Comparison of ENCODE assay signal across 8 mouse cellular contexts in genomic region chr7:137478621-137478982, GRCm38 (mm10). TPM values are rescaled to one million over a fixed set of nuclear protein-coding genes. Genes with fewer than 3 reads are reported as not detected.
A peak's percentile ranks its signal among the peaks of the same experiment; 100 is the strongest.
DNase-seq lines count a peak whose midpoint lies in the region; ATAC-seq lines count a peak whose summit lies in the region.

No protein-coding gene starts in this region.

- no peak overlapping the region for H3K9ac ChIP-seq in lung, embryonic 15.5 days
- no peak overlapping the region for H3K9ac ChIP-seq in forebrain, embryonic 14.5 days (ENCODE audit: low read length)
- H3K9ac ChIP-seq in limb, embryonic 15.5 days = no peak overlapping the region
- no peak overlapping the region for H3K9ac ChIP-seq in stomach, embryonic 14.5 days (replicated peaks; ENCODE audit: low read depth, low read length)

- DNase-seq in lung, adult 18-20 months = no peak
- DNase-seq in forebrain, embryonic 14.5 days (ENCODE audit: low spot score) = no peak
- no peak for DNase-seq in T-cell, adult 2 months (ENCODE audit: low spot score)
- no peak for DNase-seq in gastrocnemius, postnatal 36 days
- DNase-seq in left cerebral cortex, adult 9 months (ENCODE audit: low spot score in 2 of 2) = no peak

- peak overlapping the region; percentile 42 for H3K4me2 ChIP-seq in lung, embryonic 15.5 days
- peak overlapping the region; percentile 54 for H3K4me2 ChIP-seq in forebrain, embryonic 14.5 days (ENCODE audit: low read length)
- H3K4me2 ChIP-seq in limb, embryonic 15.5 days = peak overlapping the region; percentile 39
- peak overlapping the region; percentile 30; the same call in 1 of the 2 replicates for H3K4me2 ChIP-seq in stomach, embryonic 14.5 days (replicated peaks; ENCODE audit: low read depth, low read length)

- peaks cover 3% of the 10 kb centered on the region; the same call in 1 of the 2 replicates for H3K4me1 ChIP-seq in lung, embryonic 15.5 days
- no peaks in the 10 kb centered on the region for H3K4me1 ChIP-seq in forebrain, embryonic 14.5 days (ENCODE audit: control insufficient read depth, insufficient read depth, low read length)
- peaks cover 6% of the 10 kb centered on the region; the same call in 1 of the 2 replicates for H3K4me1 ChIP-seq in limb, embryonic 15.5 days
- no peaks in the 10 kb centered on the region for H3K4me1 ChIP-seq in stomach, embryonic 14.5 days (ENCODE audit: control insufficient read depth, insufficient read depth, low read length)

- intact Hi-C loops in gastrocnemius, postnatal 36 days (cut with DNase I) = loop anchor here (1.0 to 5.0 kb wide), 6 partner anchors 72 to 1349 kb away; no protein-coding TSS in a partner anchor

- H3K27ac ChIP-seq in lung, embryonic 15.5 days = no peak overlapping the region
- H3K27ac ChIP-seq in forebrain, embryonic 14.5 days (ENCODE audit: low read depth, low read length) = no peak overlapping the region
- no peak overlapping the region for H3K27ac ChIP-seq in limb, embryonic 15.5 days
- H3K27ac ChIP-seq in stomach, embryonic 14.5 days (ENCODE audit: low read length) = no peak overlapping the region

- H3K36me3 ChIP-seq in lung, embryonic 15.5 days = no peaks in the 10 kb centered on the region
- H3K36me3 ChIP-seq in forebrain, embryonic 14.5 days (ENCODE audit: control insufficient read depth, insufficient read depth, low read length) = no peaks in the 10 kb centered on the region
- no peaks in the 10 kb centered on the region for H3K36me3 ChIP-seq in limb, embryonic 15.5 days
- no peaks in the 10 kb centered on the region for H3K36me3 ChIP-seq in stomach, embryonic 14.5 days (ENCODE audit: control insufficient read depth, insufficient read depth, low read length)

- no peaks in the 10 kb centered on the region for H3K9me3 ChIP-seq in lung, embryonic 15.5 days
- no peaks in the 10 kb centered on the region for H3K9me3 ChIP-seq in forebrain, embryonic 14.5 days (replicated peaks; ENCODE audit: control insufficient read depth, low read length)
- H3K9me3 ChIP-seq in limb, embryonic 15.5 days = no peaks in the 10 kb centered on the region
- H3K9me3 ChIP-seq in stomach, embryonic 14.5 days (ENCODE audit: control insufficient read depth, low read depth, low read length) = no peaks in the 10 kb centered on the region

- 19% methylated on average over 5 of the region's 5 CpGs for WGBS in lung, embryonic 15.5 days
- 30% methylated on average over 5 of the region's 5 CpGs for WGBS in forebrain, embryonic 14.5 days
- 29% methylated on average over 5 of the region's 5 CpGs for WGBS in limb, embryonic 15.5 days
- 22% methylated on average over 5 of the region's 5 CpGs for WGBS in stomach, embryonic 14.5 days

- H3K27me3 ChIP-seq in lung, embryonic 15.5 days = peaks cover 10% of the 10 kb centered on the region; the same call in 1 of the 2 replicates
- no peaks in the 10 kb centered on the region for H3K27me3 ChIP-seq in forebrain, embryonic 14.5 days (replicated peaks; ENCODE audit: control insufficient read depth, insufficient read depth, low read length)
- peaks cover 14% of the 10 kb centered on the region for H3K27me3 ChIP-seq in limb, embryonic 15.5 days
- 0 out of 2 replicates have a peak, but pooled peaks cover 2% of the 10 kb centered on the region for H3K27me3 ChIP-seq in stomach, embryonic 14.5 days (ENCODE audit: control insufficient read depth, insufficient read depth, low read length)

- peak; percentile 23; the same call in 1 of the 2 replicates for ATAC-seq in lung, embryonic 15.5 days (ENCODE audit: borderline replicate concordance, extremely low read depth, low FRiP score, low TSS enrichment)
- peak; percentile 69 for ATAC-seq in forebrain, embryonic 14.5 days
- peak; percentile 62 for ATAC-seq in limb, embryonic 15.5 days (ENCODE audit: insufficient number of reproducible peaks, low FRiP score, low TSS enrichment, low read depth)
- ATAC-seq in stomach, embryonic 14.5 days (ENCODE audit: insufficient number of reproducible peaks, insufficient read depth, low FRiP score, low read depth) = peak; percentile 47; the same call in 1 of the 2 replicates

- H3K4me3 ChIP-seq in lung, embryonic 15.5 days = no peak overlapping the region
- H3K4me3 ChIP-seq in forebrain, embryonic 14.5 days (ENCODE audit: low read depth, low read length) = peak overlapping the region; percentile 12; the same call in 1 of the 2 replicates
- H3K4me3 ChIP-seq in limb, embryonic 15.5 days = peak overlapping the region; percentile 14; the same call in 1 of the 2 replicates
- H3K4me3 ChIP-seq in stomach, embryonic 14.5 days (ENCODE audit: low read depth, low read length) = no peak overlapping the region

RNA-seq across cellular contexts. Expression of gene Glrx3, which starts 41.2 kb away (rescaled TPM):
- polyA plus RNA-seq in lung, embryonic 15.5 days (2015; fragmentation: Nextera tagmentation; extraction: Ambion mirVana) = 223 and 225 TPM in 2 replicates
- polyA plus RNA-seq in forebrain, embryonic 14.5 days (2014; fragmentation: Nextera tagmentation; extraction: Ambion mirVana) = 312 and 339 TPM in 2 replicates
- polyA plus RNA-seq in limb, embryonic 15.5 days (2015; fragmentation: Nextera tagmentation; extraction: Ambion mirVana) = 215 and 226 TPM in 2 replicates
- 254 and 270 TPM in 2 replicates for polyA plus RNA-seq in stomach, embryonic 14.5 days (2014; fragmentation: Nextera tagmentation; extraction: Ambion mirVana)
- 100 to 1,000 TPM; 105 to 109 TPM for total RNA-seq in gastrocnemius, postnatal 36 days (2021)

Comparison
In these comparisons a context has a peak if more than half of its experiments do, and no peak if none do; other contexts are left out.
1. H3K4me3 ChIP-seq: peak in forebrain, embryonic 14.5 days (single experiment) and limb, embryonic 15.5 days (single experiment); none in lung, embryonic 15.5 days (single experiment) and stomach, embryonic 14.5 days (single experiment).
2. Peak in every context shown above with its lines, with median percentiles within 50 percentile points of each other: ATAC-seq and H3K4me2 ChIP-seq.